Mouse (Mus musculus) MEL (cell line): ENCODE measurements around the gene Phf12. TPM values are rescaled to one million over a fixed set of nuclear protein-coding genes. Genes with fewer than 3 reads are reported as not detected.

Experiments
- DNase-seq: peaks from one replicate; pipeline ENCODE4 v3.0.0; 2011; ENCODE audit warnings: low read depth, low spot score
- H3K27ac ChIP-seq: 2 replicates; pipeline ENCODE4 v1.5.1; 2012; ENCODE audit warnings: low read depth, mild to moderate bottlenecking, control low read depth, low read length, moderate library complexity; ENCODE audit not compliant: control insufficient read depth
- H3K27me3 ChIP-seq, 2 experiments: fragments of 150-350 bp in 1 of 2; sonication (generic) in 1 of 2; 2 replicates each; pipeline ENCODE4 v1.6.1; 2012; ENCODE audit warnings: low read length in 2 of 2, mild to moderate bottlenecking in 2 of 2, improper control_type of control experiment in 1 of 2, moderate library complexity in 1 of 2; ENCODE audit not compliant: insufficient read depth in 2 of 2, control insufficient read depth in 1 of 2
- H3K36me3 ChIP-seq, 2 experiments: 2 replicates each; pipeline ENCODE4 v1.6.1; 2012 to 2014; ENCODE audit warnings: low read length in 2 of 2, improper control_type of control experiment in 1 of 2, inconsistent platforms in 1 of 2, mild to moderate bottlenecking in 1 of 2; ENCODE audit not compliant: insufficient read depth in 2 of 2, control insufficient read depth in 1 of 2
- H3K4me1 ChIP-seq, 2 experiments: fragments of 150-350 bp in 1 of 2; sonication (generic) in 1 of 2; 2 replicates each; pipeline ENCODE4 v1.6.1; 2012; ENCODE audit warnings: low read length in 2 of 2, improper control_type of control experiment in 1 of 2, mild to moderate bottlenecking in 1 of 2; ENCODE audit not compliant: insufficient read depth in 2 of 2, control insufficient read depth in 1 of 2
- H3K4me3 ChIP-seq, 2 experiments: fragments of 150-350 bp in 1 of 2; sonication (generic) in 1 of 2; 2 replicates each; pipeline ENCODE4 v1.5.1; 2012; ENCODE audit warnings: low read depth in 2 of 2, low read length in 2 of 2, mild to moderate bottlenecking in 2 of 2, moderate library complexity in 2 of 2, control low read depth in 1 of 2, improper control_type of control experiment in 1 of 2; ENCODE audit not compliant: control insufficient read depth in 1 of 2, insufficient read depth in 1 of 2
- H3K79me2 ChIP-seq: 2 replicates; pipeline ENCODE4 v1.6.1; 2012; ENCODE audit warnings: mild to moderate bottlenecking, low read length, moderate library complexity; ENCODE audit not compliant: control insufficient read depth, poor library complexity, insufficient read depth
- H3K9ac ChIP-seq: 2 replicates; pipeline ENCODE4 v1.6.1; 2012; ENCODE audit warnings: low read depth, mild to moderate bottlenecking, control low read depth, low read length, moderate library complexity; ENCODE audit not compliant: control insufficient read depth, poor library complexity, severe bottlenecking
- H3K9me3 ChIP-seq: fragments of 150-350 bp; sonication (generic); replicated peaks from 2 replicates; pipeline ENCODE4 v1.6.1; 2012; ENCODE audit warnings: mild to moderate bottlenecking, low read length, improper control_type of control experiment, moderate library complexity; ENCODE audit not compliant: insufficient read depth
- BHLHE40 ChIP-seq: IDR thresholded peaks from 2 replicates; pipeline ENCODE4 v1.6.1; 2012; ENCODE audit warnings: low read depth, mild to moderate bottlenecking, inconsistent platforms, low read length, improper control_type of control experiment, borderline replicate concordance
- CHD1 ChIP-seq: IDR thresholded peaks from 2 replicates; pipeline ENCODE4 v1.6.1; 2012; ENCODE audit warnings: low read depth, mild to moderate bottlenecking, inconsistent platforms, low read length, improper control_type of control experiment
- CHD2 ChIP-seq: IDR thresholded peaks from 2 replicates; pipeline ENCODE4 v1.6.1; 2011; ENCODE audit warnings: low read length, improper control_type of control experiment
- E2F4 ChIP-seq: IDR thresholded peaks from 2 replicates; pipeline ENCODE4 v1.6.1; 2011; ENCODE audit warnings: low read depth, low read length, improper control_type of control experiment, borderline replicate concordance
- ETS1 ChIP-seq: IDR thresholded peaks from 2 replicates; pipeline ENCODE4 v1.6.1; 2012; ENCODE audit warnings: low read depth, mild to moderate bottlenecking, inconsistent platforms, low read length, improper control_type of control experiment, moderate library complexity
- GATA1 ChIP-seq: IDR thresholded peaks from 2 replicates; pipeline ENCODE4 v1.6.1; 2011; ENCODE audit warnings: low read depth, low read length, improper control_type of control experiment
- HCFC1 ChIP-seq: IDR thresholded peaks from 2 replicates; pipeline ENCODE4 v1.6.1; 2012; ENCODE audit warnings: low read depth, mild to moderate bottlenecking, inconsistent platforms, low read length, improper control_type of control experiment, moderate library complexity
- KAT2A ChIP-seq: conservative IDR thresholded peaks from 2 replicates; pipeline ENCODE4 v1.6.1; 2012; ENCODE audit warnings: low read depth, low read length, improper control_type of control experiment, inconsistent platforms
- MAFK ChIP-seq: IDR thresholded peaks from 2 replicates; pipeline ENCODE4 v1.6.1; 2011; ENCODE audit warnings: low read depth, mild to moderate bottlenecking, low read length, improper control_type of control experiment, borderline replicate concordance
- MAZ ChIP-seq: IDR thresholded peaks from 2 replicates; pipeline ENCODE4 v1.6.1; 2012; ENCODE audit warnings: low read depth, mild to moderate bottlenecking, inconsistent platforms, low read length, improper control_type of control experiment
- MEF2A ChIP-seq: IDR thresholded peaks from 2 replicates; pipeline ENCODE4 v1.6.1; 2014; ENCODE audit warnings: low read depth, mild to moderate bottlenecking, inconsistent platforms, low read length, improper control_type of control experiment; ENCODE audit not compliant: poor library complexity, insufficient replicate concordance, severe bottlenecking; ENCODE audit errors: extremely low read depth
- MXI1 ChIP-seq: IDR thresholded peaks from 2 replicates; pipeline ENCODE4 v1.6.1; 2011; ENCODE audit warnings: mild to moderate bottlenecking, low read depth, low read length, improper control_type of control experiment
- MYB ChIP-seq: IDR thresholded peaks from 2 replicates; pipeline ENCODE4 v1.6.1; 2011; ENCODE audit warnings: mild to moderate bottlenecking, low read depth, low read length, improper control_type of control experiment
- NELFE ChIP-seq: IDR thresholded peaks from 2 replicates; pipeline ENCODE4 v1.6.1; 2011; ENCODE audit warnings: low read depth, low read length, improper control_type of control experiment
- NRF1 ChIP-seq: IDR thresholded peaks from 2 replicates; pipeline ENCODE4 v1.6.1; 2014; ENCODE audit warnings: low read depth, mild to moderate bottlenecking, inconsistent platforms, low read length, improper control_type of control experiment, moderate library complexity; ENCODE audit not compliant: poor library complexity, insufficient read depth, severe bottlenecking
- POLR2AphosphoS2 ChIP-seq: IDR thresholded peaks from 2 replicates; pipeline ENCODE4 v1.6.1; 2011; ENCODE audit warnings: low read length, improper control_type of control experiment
- POLR2AphosphoS5 ChIP-seq: IDR thresholded peaks from 2 replicates; pipeline ENCODE4 v1.6.1; 2012; ENCODE audit warnings: low read depth, borderline replicate concordance, mild to moderate bottlenecking, inconsistent platforms, low read length, moderate library complexity, mixed read lengths
- RAD21 ChIP-seq: IDR thresholded peaks from 2 replicates; pipeline ENCODE4 v1.6.1; 2011; ENCODE audit warnings: mild to moderate bottlenecking, low read depth, low read length, improper control_type of control experiment
- RCOR1 ChIP-seq: IDR thresholded peaks from 2 replicates; pipeline ENCODE4 v1.6.1; 2012; ENCODE audit warnings: low read depth, mild to moderate bottlenecking, inconsistent platforms, low read length, improper control_type of control experiment
- SIN3A ChIP-seq: IDR thresholded peaks from 2 replicates; pipeline ENCODE4 v1.6.1; 2012; ENCODE audit warnings: low read length, improper control_type of control experiment, inconsistent platforms
- SMC3 ChIP-seq: IDR thresholded peaks from 2 replicates; pipeline ENCODE4 v1.6.1; 2011; ENCODE audit warnings: low read depth, low read length, improper control_type of control experiment
- TAL1 ChIP-seq: IDR thresholded peaks from 2 replicates; pipeline ENCODE4 v1.6.1; 2012; ENCODE audit warnings: mild to moderate bottlenecking, inconsistent platforms, low read length, moderate library complexity, mixed read lengths
- TBP ChIP-seq: IDR thresholded peaks from 2 replicates; pipeline ENCODE4 v1.8.0; 2011; ENCODE audit warnings: low read depth, low read length, improper control_type of control experiment
- UBTF ChIP-seq: IDR thresholded peaks from 2 replicates; pipeline ENCODE4 v1.6.1; 2012; ENCODE audit warnings: low read depth, mild to moderate bottlenecking, inconsistent platforms, low read length, improper control_type of control experiment, moderate library complexity, borderline replicate concordance; ENCODE audit not compliant: insufficient read depth
- USF1 ChIP-seq: IDR thresholded peaks from 2 replicates; pipeline ENCODE4 v1.6.1; 2014; ENCODE audit warnings: low read depth, mild to moderate bottlenecking, inconsistent platforms, low read length, improper control_type of control experiment, moderate library complexity
- ZKSCAN1 ChIP-seq: IDR thresholded peaks from 2 replicates; pipeline ENCODE4 v1.6.1; 2012; ENCODE audit warnings: low read depth, mild to moderate bottlenecking, inconsistent platforms, low read length, improper control_type of control experiment, moderate library complexity
- ZMIZ1 ChIP-seq: IDR thresholded peaks from 2 replicates; pipeline ENCODE4 v1.6.1; 2012; ENCODE audit warnings: low read depth, mild to moderate bottlenecking, inconsistent platforms, low read length, improper control_type of control experiment, moderate library complexity
- polyA plus RNA-seq, 2 experiments: library from polyadenylated mRNA; stranded (reverse) in 1 of 2; unstranded in 1 of 2; fragments of >175 nt in 1 of 2; fragments of >200 nt in 1 of 2; gene quantifications; 2 replicates each; pipeline versions ENCODE4 v1.2.1 to v1.2.4; 2012; ENCODE audit warnings: low replicate concordance in 2 of 2, low read depth in 1 of 2; ENCODE audit not compliant: insufficient read length in 2 of 2, insufficient read depth in 1 of 2, missing spikeins in 1 of 2
- total RNA-seq: library from RNA; depleted of rRNA; stranded (reverse); fragments of 300-350 nt; gene quantifications from 2 replicates; pipeline ENCODE4 v1.2.3, GENCODE M21; 2012

Phf12 gene
- total and polyA plus RNA-seq, 3 experiments = 20.7 to 56.9 (median 43.8) TPM

GRCm38 (mm10) chr11:78066641-78067040, 84.1 kb downstream of the Phf12 start:
- H3K9ac ChIP-seq = no peak overlapping the region
- DNase-seq = no peak
- H3K27ac ChIP-seq = no peak overlapping the region
- H3K9me3 ChIP-seq = no peaks in the 10 kb centered on the region
- H3K4me1 ChIP-seq = peaks cover 24 to 40% of the 10 kb centered on the region in 2 experiments
- peaks cover 0 to 39% of the 10 kb centered on the region in 2 experiments; a peak in 2 of 4 replicates for H3K36me3 ChIP-seq
- H3K27me3 ChIP-seq = no peaks in the 10 kb centered on the region
- TF ChIP-seq NELFE (no peak), RCOR1 (no peak), MYB (no peak), MAFK (no peak), E2F4 (no peak), MAZ (no peak), CHD2 (no peak), RAD21 (no peak), SMC3 (no peak), POLR2AphosphoS5 (no peak), KAT2A (no peak), UBTF (no peak), USF1 (no peak), MXI1 (no peak), MEF2A (no peak), TBP (no peak)
- no peak overlapping the region for H3K4me3 ChIP-seq
- H3K79me2 ChIP-seq = no peaks in the 10 kb centered on the region

- no peak overlapping the region for H3K9ac ChIP-seq
- no peak overlapping the region for H3K4me3 ChIP-seq
- no peak overlapping the region for H3K27ac ChIP-seq
These were observed 85.0 kb downstream of the Phf12 start for GRCm38 (mm10) chr11:78067566-78067965.

More at GRCm38 (mm10) chr11:78067566-78067965, 85.0 kb downstream of the Phf12 start:
- peaks cover 0 to 48% of the 10 kb centered on the region in 2 experiments; a peak in 2 of 4 replicates for H3K36me3 ChIP-seq
- no peaks in the 10 kb centered on the region for H3K9me3 ChIP-seq
- no peaks in the 10 kb centered on the region for H3K79me2 ChIP-seq
- no peak for DNase-seq
- TF ChIP-seq MXI1 (no peak), POLR2AphosphoS5 (no peak), MAZ (no peak), TAL1 (no peak), RAD21 (no peak), BHLHE40 (no peak), UBTF (no peak), ZMIZ1 (no peak), KAT2A (no peak), CHD1 (no peak), ZKSCAN1 (no peak), MEF2A (no peak), POLR2AphosphoS2 (no peak), NRF1 (no peak), MYB (no peak), GATA1 (no peak), RCOR1 (no peak), ETS1 (no peak), HCFC1 (no peak), SIN3A (no peak)
- TF ChIP-seq, all 39 proteins: peak for 0
- Histone ChIP-seq H3K4me1 (peaks cover 23 to 49% of the 10 kb centered on the region in 2 experiments), H3K27me3 (no peaks in the 10 kb centered on the region)
